Mouse (Mus musculus): ENCODE measurements around the gene Armc10.

DNA sequence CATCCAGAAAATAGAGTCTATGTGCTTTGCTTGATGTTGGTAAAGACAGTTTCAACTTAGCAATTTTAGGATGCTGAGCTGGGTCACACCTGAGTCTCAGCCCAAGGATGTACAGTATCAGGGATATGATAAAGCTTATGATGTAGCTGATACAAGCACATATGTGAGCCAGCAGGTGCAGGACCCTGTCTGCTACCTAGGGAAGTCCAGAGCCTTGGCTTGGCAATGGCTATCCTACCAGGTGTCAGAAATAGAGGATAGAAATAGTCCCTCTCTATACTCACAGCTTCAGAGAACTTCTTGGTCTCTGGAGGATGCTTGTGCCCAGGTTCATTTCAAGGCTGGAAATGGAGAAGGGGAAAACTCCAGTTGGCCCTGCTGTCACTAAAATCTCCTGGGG lies 19.7 kb upstream of the Armc10 start:
- TF ChIP-seq POLR2A (IDR thresholded peaks at IDR 0.05; ENCODE audit: borderline replicate concordance, extremely low read depth, insufficient read depth, insufficient read length, poor library complexity, severe bottlenecking) (no peak), CTCF (IDR thresholded peaks at IDR 0.05; ENCODE audit: borderline replicate concordance, extremely low read depth, insufficient read depth, insufficient read length) (no peak)
